Mouse (Mus musculus): ENCODE results near the gene Wfdc15a. TPM values are rescaled to one million over a fixed set of nuclear protein-coding genes. Genes with fewer than 3 reads are reported as not detected.
"Not testable (repeated sequence)": the region's sequence is repeated elsewhere in the genome, so short reads cannot be mapped to it uniquely, and the experiment has no call there.

Wfdc15a gene
- not detected in 2 replicates for total RNA-seq (2015)
- total RNA-seq (2017) = not detected in 2 replicates

GRCm38 (mm10) chr2:164199626-164200327 is at the start of gene Wfdc15a:
TSS of gene Wfdc15a (minus strand) at chr2:164200130.
- no peak for ATAC-seq (replicated peaks; ENCODE audit: poor library complexity)

GRCm38 (mm10) chr2:164238366-164238765 is 38.4 kb upstream of the Wfdc15a start, which contains the start of gene Svs2:
TSS of gene Svs2 (minus strand) at chr2:164238466.
- ATAC-seq (replicated peaks; ENCODE audit: poor library complexity) = no peak

GRCm38 (mm10) chr2:164232671-164233070 is 32.7 kb upstream of the Wfdc15a start:
- ATAC-seq (replicated peaks; ENCODE audit: poor library complexity) = no peak

GRCm38 (mm10) chr2:164228361-164229070 is 28.6 kb upstream of the Wfdc15a start:
- ATAC-seq (replicated peaks; ENCODE audit: poor library complexity) = no peak

GRCm38 (mm10) chr2:164221522-164221921 is 21.6 kb upstream of the Wfdc15a start, which contains the start of gene Wfdc15b:
TSS of gene Wfdc15b (minus strand) at chr2:164221660.
- no peak for ATAC-seq (replicated peaks; ENCODE audit: poor library complexity)

- no peak for ATAC-seq (replicated peaks; ENCODE audit: poor library complexity)
Measured at GRCm38 (mm10) chr2:164219295-164219694, 19.4 kb upstream of the Wfdc15a start.

GRCm38 (mm10) chr2:164212711-164213110 is 12.8 kb upstream of the Wfdc15a start:
- ATAC-seq (replicated peaks; ENCODE audit: poor library complexity) = no peak

- ATAC-seq (replicated peaks; ENCODE audit: poor library complexity) = no peak
Measured at GRCm38 (mm10) chr2:164210892-164211291, 11.0 kb upstream of the Wfdc15a start.

GRCm38 (mm10) chr2:164206676-164207075 is 6.7 kb upstream of the Wfdc15a start:
- no peak for ATAC-seq (replicated peaks; ENCODE audit: poor library complexity)

GRCm38 (mm10) chr2:164206011-164206410 is 6.1 kb upstream of the Wfdc15a start:
- ATAC-seq (replicated peaks; ENCODE audit: poor library complexity) = not testable (repeated sequence)

- no peak for ATAC-seq (replicated peaks; ENCODE audit: poor library complexity)
Measured at GRCm38 (mm10) chr2:164196700-164196990, 3.3 kb downstream of the Wfdc15a start.

- no peak for ATAC-seq (replicated peaks; ENCODE audit: poor library complexity)
Measured at GRCm38 (mm10) chr2:164195971-164196699, 3.8 kb downstream of the Wfdc15a start.

- ATAC-seq (replicated peaks; ENCODE audit: poor library complexity) = no peak
Measured at GRCm38 (mm10) chr2:164194959-164195630, 4.8 kb downstream of the Wfdc15a start.

- ATAC-seq (replicated peaks; ENCODE audit: poor library complexity) = no peak
Measured at GRCm38 (mm10) chr2:164192279-164192678, 7.7 kb downstream of the Wfdc15a start.

GRCm38 (mm10) chr2:164190576-164190975 is 9.4 kb downstream of the Wfdc15a start, which contains the start of gene Wfdc12:
TSS of gene Wfdc12 (minus strand) at chr2:164190608.
- ATAC-seq (replicated peaks; ENCODE audit: poor library complexity) = no peak

GRCm38 (mm10) chr2:164188722-164189121 is 11.2 kb downstream of the Wfdc15a start:
- ATAC-seq (replicated peaks; ENCODE audit: poor library complexity) = peak; percentile 97

GRCm38 (mm10) chr2:164184145-164184719 is 15.7 kb downstream of the Wfdc15a start:
- ATAC-seq (replicated peaks; ENCODE audit: poor library complexity) = peak; percentile 61

- ATAC-seq (replicated peaks; ENCODE audit: poor library complexity) = no peak
Measured at GRCm38 (mm10) chr2:164183340-164183739, 16.6 kb downstream of the Wfdc15a start.

- ATAC-seq (replicated peaks; ENCODE audit: poor library complexity) = no peak
Measured at GRCm38 (mm10) chr2:164182692-164183255, 17.2 kb downstream of the Wfdc15a start, which contains the start of gene Wfdc5. TSS of gene Wfdc5 (minus strand) at chr2:164182742.

GRCm38 (mm10) chr2:164180770-164181169 is 19.2 kb downstream of the Wfdc15a start:
- no peak for ATAC-seq (replicated peaks; ENCODE audit: poor library complexity)

Data from megakaryocyte progenitor cell, adult 5-6 weeks (primary cell).